Comparison of ENCODE assay signal across 18 mouse cellular contexts in genomic region chr10:7196668-7197400, GRCm38 (mm10). TPM values are rescaled to one million over a fixed set of nuclear protein-coding genes. Genes with fewer than 3 reads are reported as not detected.
DNase-seq lines count a peak whose midpoint lies in the region; ATAC-seq and TF ChIP-seq lines count a peak whose summit lies in the region.
"Had no signal": no experiment of that assay in that cellular context is flagged by ENCODE, and none has a peak within 500 bp of the region (broad histone marks: within the 10 kb centered on the region; RNA-seq: fewer than 3 reads in every experiment).

No protein-coding gene starts in this region.

- no peak overlapping the region for H3K9ac ChIP-seq in forebrain, postnatal 0 days
- H3K9ac ChIP-seq in forebrain, embryonic 15.5 days (replicated peaks): no peak overlapping the region
- no peak overlapping the region for H3K9ac ChIP-seq in heart, embryonic 15.5 days
- no peak overlapping the region for H3K9ac ChIP-seq in lung, embryonic 16.5 days (ENCODE audit: low read length)
- no peak overlapping the region for H3K9ac ChIP-seq in stomach, embryonic 16.5 days (ENCODE audit: low read length)
- H3K9ac ChIP-seq: hindbrain, embryonic 13.5 days; neural tube, embryonic 15.5 days had no signal

- peak; percentile 44; the same call in 1 of the 2 replicates for ATAC-seq in forebrain, postnatal 0 days
- no peak for ATAC-seq in forebrain, embryonic 15.5 days (replicated peaks)
- ATAC-seq in heart, embryonic 15.5 days (replicated peaks; ENCODE audit: insufficient number of reproducible peaks, insufficient read depth, low FRiP score, low read depth): no peak
- ATAC-seq in lung, embryonic 16.5 days (ENCODE audit: low read depth): peak; percentile 49; the same call in 1 of the 2 replicates
- 0 out of 2 replicates have a peak, but pooled peaks have one; percentile 26 for ATAC-seq in stomach, embryonic 16.5 days (ENCODE audit: insufficient read depth, low FRiP score)
- ATAC-seq: inflammation-experienced regulatory T-cells, adult 6 months; midbrain, embryonic 16.5 days had no signal

- intact Hi-C loops in left cerebral cortex, postnatal 10 days (cut with DNase I): no loop called here

- H3K4me1 ChIP-seq in forebrain, postnatal 0 days (ENCODE audit: insufficient read depth): peaks cover 3% of the 10 kb centered on the region; the same call in 1 of the 2 replicates
- H3K4me1 ChIP-seq in forebrain, embryonic 15.5 days: peaks cover 5% of the 10 kb centered on the region; the same call in 1 of the 2 replicates
- H3K4me1 ChIP-seq in heart, embryonic 15.5 days (replicated peaks): peaks cover 27% of the 10 kb centered on the region
- peaks cover 4% of the 10 kb centered on the region; the same call in 1 of the 2 replicates for H3K4me1 ChIP-seq in lung, embryonic 16.5 days (replicated peaks; ENCODE audit: control insufficient read depth, insufficient read depth, low read length)
- H3K4me1 ChIP-seq in stomach, embryonic 16.5 days (ENCODE audit: control insufficient read depth, insufficient read depth, low read length): peaks cover 23% of the 10 kb centered on the region
- H3K4me1 ChIP-seq: neural tube, embryonic 15.5 days had no signal

- no peak overlapping the region for H3K4me2 ChIP-seq in forebrain, postnatal 0 days (ENCODE audit: low read depth)
- H3K4me2 ChIP-seq in forebrain, embryonic 15.5 days (replicated peaks): no peak overlapping the region
- no peak overlapping the region for H3K4me2 ChIP-seq in heart, embryonic 15.5 days
- no peak overlapping the region for H3K4me2 ChIP-seq in lung, embryonic 16.5 days (ENCODE audit: low read depth, low read length)
- no peak overlapping the region for H3K4me2 ChIP-seq in stomach, embryonic 16.5 days (ENCODE audit: low read depth, low read length)
- H3K4me2 ChIP-seq: hindbrain, embryonic 13.5 days; neural tube, embryonic 15.5 days had no signal

- H3K27me3 ChIP-seq in forebrain, postnatal 0 days (ENCODE audit: insufficient read depth, low read length): no peaks in the 10 kb centered on the region
- H3K27me3 ChIP-seq in forebrain, embryonic 15.5 days: no peaks in the 10 kb centered on the region
- H3K27me3 ChIP-seq in heart, embryonic 15.5 days: no peaks in the 10 kb centered on the region
- H3K27me3 ChIP-seq in lung, embryonic 16.5 days (ENCODE audit: control insufficient read depth, insufficient read depth, low read depth, low read length): no peaks in the 10 kb centered on the region
- H3K27me3 ChIP-seq in stomach, embryonic 16.5 days (ENCODE audit: control insufficient read depth, insufficient read depth, low read length): no peaks in the 10 kb centered on the region
- H3K27me3 ChIP-seq: hindbrain, embryonic 13.5 days; megakaryocyte, embryonic 14.5 days; neural tube, embryonic 15.5 days had no signal

- no peaks in the 10 kb centered on the region for H3K36me3 ChIP-seq in forebrain, postnatal 0 days (ENCODE audit: insufficient read depth)
- H3K36me3 ChIP-seq in forebrain, embryonic 15.5 days: no peaks in the 10 kb centered on the region
- H3K36me3 ChIP-seq in heart, embryonic 15.5 days: no peaks in the 10 kb centered on the region
- H3K36me3 ChIP-seq in lung, embryonic 16.5 days (ENCODE audit: control insufficient read depth, insufficient read depth, low read length): no peaks in the 10 kb centered on the region
- no peaks in the 10 kb centered on the region for H3K36me3 ChIP-seq in stomach, embryonic 16.5 days (ENCODE audit: control insufficient read depth, insufficient read depth, low read length)
- H3K36me3 ChIP-seq: hindbrain, embryonic 13.5 days; neural tube, embryonic 15.5 days had no signal

- no peaks in the 10 kb centered on the region for H3K9me3 ChIP-seq in forebrain, postnatal 0 days (ENCODE audit: low read length)
- no peaks in the 10 kb centered on the region for H3K9me3 ChIP-seq in forebrain, embryonic 15.5 days
- no peaks in the 10 kb centered on the region for H3K9me3 ChIP-seq in heart, embryonic 15.5 days (replicated peaks)
- H3K9me3 ChIP-seq in lung, embryonic 16.5 days (ENCODE audit: control insufficient read depth, low read length): no peaks in the 10 kb centered on the region
- H3K9me3 ChIP-seq in stomach, embryonic 16.5 days (replicated peaks; ENCODE audit: control insufficient read depth, low read length): no peaks in the 10 kb centered on the region
- H3K9me3 ChIP-seq: hindbrain, embryonic 13.5 days; megakaryocyte, embryonic 14.5 days; neural tube, embryonic 15.5 days had no signal

- DNase-seq in forebrain, postnatal 0 days: no peak
- DNase-seq in heart, adult 9 months (ENCODE audit: low spot score in 2 of 2): no peak
- DNase-seq in lung, postnatal 14 days: no peak
- DNase-seq in left cerebral cortex, postnatal 10 days (ENCODE audit: extremely low spot score in 1 of 2, low spot score in 2 of 2): no peak
- DNase-seq: adrenal gland, postnatal 36 days; B cell, adult 2 months; cerebellum, adult 8-10 months; kidney, postnatal 36 days; left cerebral cortex, postnatal 4 days had no signal

- no peak overlapping the region for H3K4me3 ChIP-seq in forebrain, postnatal 0 days (ENCODE audit: low read depth, low read length)
- H3K4me3 ChIP-seq in forebrain, embryonic 15.5 days: no peak overlapping the region
- H3K4me3 ChIP-seq in heart, embryonic 15.5 days: no peak overlapping the region
- no peak overlapping the region for H3K4me3 ChIP-seq in lung, embryonic 16.5 days (ENCODE audit: low read length)
- H3K4me3 ChIP-seq in stomach, embryonic 16.5 days (replicated peaks; ENCODE audit: low read length): no peak overlapping the region
- H3K4me3 ChIP-seq: hindbrain, embryonic 13.5 days; megakaryocyte, embryonic 14.5 days; neural tube, embryonic 15.5 days had no signal

- H3K27ac ChIP-seq in forebrain, postnatal 0 days (ENCODE audit: low read depth, low read length): no peak overlapping the region
- no peak overlapping the region for H3K27ac ChIP-seq in forebrain, embryonic 15.5 days (replicated peaks)
- peak overlapping the region; percentile 15; the same call in 1 of the 2 replicates for H3K27ac ChIP-seq in heart, embryonic 15.5 days
- H3K27ac ChIP-seq in lung, embryonic 16.5 days (ENCODE audit: low read length): no peak overlapping the region
- H3K27ac ChIP-seq in stomach, embryonic 16.5 days (ENCODE audit: low read length): no peak overlapping the region
- H3K27ac ChIP-seq: hindbrain, embryonic 13.5 days; neural tube, embryonic 15.5 days had no signal

- 66% methylated on average over 8 of the region's 8 CpGs for WGBS in forebrain, postnatal 0 days
- 68% methylated on average over 8 of the region's 8 CpGs for WGBS in forebrain, embryonic 15.5 days
- WGBS in heart, embryonic 15.5 days: 72% methylated on average over 8 of the region's 8 CpGs
- WGBS in lung, embryonic 16.5 days: 71% methylated on average over 8 of the region's 8 CpGs
- 70% methylated on average over 8 of the region's 8 CpGs for WGBS in stomach, embryonic 16.5 days

- TF ChIP-seq CTCF in forebrain, postnatal 0 days (IDR thresholded peaks at IDR 0.05; ENCODE audit: low read depth): no peak

RNA-seq across cellular contexts. Expression of gene Cnksr3, which starts 15.2 kb away (rescaled TPM):
- total RNA-seq in forebrain, postnatal 0 days (2014; rRNA removed): 2.4 and 3.5 TPM in 2 replicates
- 1.8 and 2.0 TPM in 2 replicates for polyA plus RNA-seq in forebrain, postnatal 0 days (2015; fragmentation: Nextera tagmentation; extraction: Ambion mirVana)
- polyA plus RNA-seq in forebrain, embryonic 15.5 days (2015; fragmentation: Nextera tagmentation; extraction: Ambion mirVana): 3.1 and 3.5 TPM in 2 replicates
- 7.1 and 9.0 TPM in 2 replicates for polyA plus RNA-seq in heart, embryonic 15.5 days (2015; fragmentation: Nextera tagmentation; extraction: Ambion mirVana)
- 10.1 and 11.0 TPM in 2 replicates for polyA plus RNA-seq in lung, embryonic 16.5 days (2015; fragmentation: Nextera tagmentation; extraction: Ambion mirVana)
- polyA plus RNA-seq in stomach, embryonic 16.5 days (2015; fragmentation: Nextera tagmentation; extraction: Ambion mirVana): 14.1 and 14.8 TPM in 2 replicates
- total RNA-seq in left cerebral cortex, postnatal 10 days (2021): 1 to 10 TPM; 5.4 to 7.8 TPM

Comparison
In these comparisons a context has a peak if more than half of its experiments do, and no peak if none do; other contexts are left out.
1. ATAC-seq: peak in forebrain, postnatal 0 days (single experiment), lung, embryonic 16.5 days (single experiment) and stomach, embryonic 16.5 days (single experiment); none in forebrain, embryonic 15.5 days (single experiment) and heart, embryonic 15.5 days (single experiment).